Mouse (Mus musculus) layer of hippocampus, adult 8-10 months (tissue): ENCODE measurements at regions not wholly inside any gene's neighbourhood (a gene's known extent, or its start where the extent isn't known, plus 50 kb on each side); places are given as distances from the start of the nearest gene placed in this dataset.
A peak's percentile ranks its signal among the peaks of the same experiment; 100 is the strongest.

ENCODE experiments used
- DNase-seq, 2 experiments: peaks; one replicate each; pipeline ENCODE4 v3.0.0; 2022; ENCODE audit warnings: low spot score in 2 of 2

DNA sequence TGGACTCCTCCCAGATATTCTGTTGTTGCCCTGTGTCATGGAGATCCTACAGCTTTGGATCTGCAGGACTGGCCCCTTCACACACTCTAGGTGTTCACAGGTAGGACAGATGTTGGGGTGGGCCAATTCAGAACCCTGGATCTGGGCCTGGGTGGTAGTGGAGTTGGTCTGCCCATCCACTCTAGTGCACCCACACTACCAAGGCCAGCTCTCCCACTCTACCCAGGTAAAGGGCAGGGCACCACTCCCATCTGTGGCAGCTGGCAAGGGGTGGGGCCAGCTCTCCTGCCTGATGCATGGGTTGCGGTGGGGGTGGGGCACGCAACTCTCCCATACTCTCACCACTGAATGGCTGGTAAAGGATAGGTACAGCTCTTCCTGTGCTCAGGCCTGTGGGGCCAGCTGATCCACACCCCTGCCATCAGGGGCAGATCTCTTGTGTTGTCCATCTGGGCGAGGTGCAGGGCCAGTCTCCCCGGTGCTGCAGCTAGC is 76.5 kb downstream of the Gja1 start:
- no peak for DNase-seq

- DNase-seq: no peak
These were observed 78.8 kb downstream of the Gja1 start for GRCm38 (mm10) chr10:56455867-56456468.

DNA sequence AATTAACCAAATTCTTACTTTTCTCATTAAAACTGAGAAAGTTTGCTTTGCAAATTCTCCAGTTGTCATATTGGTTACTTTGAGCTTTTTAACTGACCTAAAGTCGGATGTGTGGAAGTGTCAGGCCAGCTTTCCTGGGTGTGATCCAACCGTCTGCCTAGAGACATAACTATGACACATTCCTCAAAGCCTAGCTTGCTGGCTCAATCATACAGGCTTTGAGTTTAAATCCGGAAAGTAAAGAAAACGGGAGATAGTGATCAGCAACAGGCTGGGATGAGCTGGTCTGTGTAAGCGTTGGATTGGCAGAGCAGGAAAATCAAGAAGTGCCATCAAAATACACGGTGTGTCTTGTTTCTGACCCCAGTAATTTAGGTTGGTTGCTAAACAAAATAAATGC is 91.4 kb downstream of the Gja1 start:
- DNase-seq: no peak

GRCm38 (mm10) chr10:56468993-56469712 is 92.0 kb downstream of the Gja1 start:
- no peak for DNase-seq

- no peak for DNase-seq
These were observed 92.8 kb downstream of the Gja1 start for GRCm38 (mm10) chr10:56469895-56470294.

DNA sequence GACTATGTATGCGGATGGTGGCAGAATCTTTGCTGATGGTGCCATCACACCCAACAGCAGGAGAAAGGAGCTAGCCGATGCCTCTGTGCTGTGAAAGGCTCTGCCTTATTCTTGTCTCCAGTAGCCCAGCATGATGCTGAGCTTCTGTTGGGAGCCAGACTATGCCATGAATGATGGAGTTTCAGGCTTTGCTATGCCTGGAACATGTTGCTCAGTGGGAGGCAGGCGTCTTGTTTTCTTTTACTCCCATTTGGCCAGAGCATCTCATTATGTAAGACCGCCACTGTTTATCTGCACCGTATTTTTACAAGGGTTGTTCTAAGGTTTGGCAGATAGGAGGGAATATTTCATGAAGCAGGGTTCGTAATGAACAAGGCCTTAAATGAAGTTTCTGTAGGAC is 97.8 kb downstream of the Gja1 start:
- peak in 1 of 2 experiments; percentile 17 for DNase-seq

GRCm38 (mm10) chr10:56482156-56482716 is 105.1 kb downstream of the Gja1 start:
- DNase-seq: no peak

GRCm38 (mm10) chr10:56484931-56485330 is 107.8 kb downstream of the Gja1 start:
- DNase-seq: no peak

GRCm38 (mm10) chr10:56485746-56486145 is 108.6 kb downstream of the Gja1 start:
- no peak for DNase-seq

DNA sequence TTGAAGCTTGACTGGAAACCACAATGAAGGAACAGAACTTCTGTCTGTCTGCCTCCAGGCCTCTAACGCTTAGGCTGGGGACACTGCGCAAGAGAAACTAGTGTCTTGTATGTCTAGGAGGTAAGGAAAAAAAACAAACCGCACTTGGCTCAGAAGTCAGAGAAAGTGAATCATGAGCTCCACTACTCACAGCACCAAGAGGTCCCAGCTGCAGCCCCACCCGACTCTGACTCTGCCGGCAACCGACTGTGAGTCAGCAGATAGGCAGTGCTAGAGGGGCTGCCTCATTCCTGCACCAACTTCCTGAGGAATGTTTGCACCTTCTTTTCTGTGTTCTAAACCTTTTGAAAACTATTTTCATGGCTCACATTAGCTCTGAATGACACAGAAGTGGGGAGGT is 109.5 kb downstream of the Gja1 start:
- DNase-seq: no peak

- DNase-seq: no peak
These were observed 116.3 kb downstream of the Gja1 start for GRCm38 (mm10) chr10:56493461-56493860.

DNA sequence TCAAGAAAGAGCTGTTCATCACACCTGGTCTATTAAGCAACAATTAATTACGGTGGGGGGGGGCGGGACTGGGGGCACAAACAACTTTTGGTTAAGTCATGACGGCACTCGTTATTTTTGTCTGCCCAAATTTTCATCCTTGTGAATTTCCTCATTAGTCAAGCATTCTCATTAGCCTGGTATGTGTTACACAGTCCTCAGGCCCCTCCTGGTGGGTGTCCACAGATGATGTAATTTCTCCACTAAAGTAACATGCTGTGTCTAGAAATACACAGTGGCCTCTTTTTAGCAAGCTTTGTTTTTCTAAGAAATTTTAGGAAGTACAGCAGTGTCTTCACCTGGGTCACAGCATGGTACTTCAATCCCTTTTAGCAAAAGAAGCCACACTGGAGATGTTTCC is 118.2 kb downstream of the Gja1 start:
- DNase-seq: no peak

DNA sequence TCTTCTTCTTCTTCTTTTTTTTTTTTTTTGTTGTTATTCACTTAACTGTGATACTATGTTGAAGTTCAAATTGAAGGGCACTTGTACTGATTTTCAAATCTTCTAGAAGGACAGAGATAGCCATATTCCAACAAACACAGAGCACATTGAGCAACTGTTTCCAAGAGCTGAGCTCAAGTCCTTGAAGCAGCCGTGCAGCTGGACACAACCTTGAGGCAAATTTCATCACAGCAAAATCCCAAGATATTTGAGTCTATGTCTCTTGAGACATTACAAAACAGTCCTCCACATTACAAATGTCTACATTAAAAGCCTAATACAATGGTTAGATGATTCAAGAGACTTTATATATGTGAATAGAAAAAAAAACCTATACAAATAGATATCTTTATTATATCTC is 141.9 kb downstream of the Gja1 start:
- no peak for DNase-seq

DNA sequence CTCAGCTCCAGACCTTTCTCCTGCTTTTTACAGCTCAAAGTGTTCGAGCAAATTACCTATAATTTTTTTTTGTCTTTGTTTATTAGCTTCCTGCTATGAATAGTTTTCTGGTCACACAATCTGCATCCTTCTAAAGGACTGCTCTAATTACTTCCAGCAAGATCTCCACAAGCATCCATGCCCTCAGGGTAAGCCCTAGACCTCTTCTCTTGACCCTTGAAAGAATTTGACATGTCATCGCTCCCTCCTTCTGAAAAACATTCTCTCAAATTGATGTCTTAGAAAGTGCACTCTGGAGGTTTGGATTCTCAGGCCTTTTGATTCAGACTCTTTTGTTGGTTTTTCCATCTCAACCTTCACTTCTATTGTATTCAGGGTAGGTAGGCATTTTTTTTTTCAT is 148.7 kb downstream of the Gja1 start:
- DNase-seq: no peak

DNA sequence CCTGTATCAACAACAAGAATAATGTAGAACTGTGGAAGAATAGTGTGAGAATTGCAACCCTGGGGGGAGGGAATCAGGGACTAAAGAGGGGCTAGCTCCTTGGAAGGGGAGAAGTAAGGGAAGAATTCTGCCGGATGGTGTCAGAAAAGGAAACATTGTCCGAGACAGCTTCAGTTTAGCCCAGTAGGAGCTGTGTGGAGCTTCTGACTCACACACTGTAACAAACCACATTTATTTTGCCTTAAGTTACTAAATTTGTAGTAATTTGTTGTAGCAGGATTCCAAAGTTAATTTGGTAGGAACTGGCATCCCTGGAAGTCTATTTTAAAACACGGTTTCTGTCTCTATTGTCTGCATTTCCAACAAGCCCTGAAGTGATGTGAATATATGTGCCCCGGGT is 160.0 kb downstream of the Gja1 start:
- no peak for DNase-seq

DNA sequence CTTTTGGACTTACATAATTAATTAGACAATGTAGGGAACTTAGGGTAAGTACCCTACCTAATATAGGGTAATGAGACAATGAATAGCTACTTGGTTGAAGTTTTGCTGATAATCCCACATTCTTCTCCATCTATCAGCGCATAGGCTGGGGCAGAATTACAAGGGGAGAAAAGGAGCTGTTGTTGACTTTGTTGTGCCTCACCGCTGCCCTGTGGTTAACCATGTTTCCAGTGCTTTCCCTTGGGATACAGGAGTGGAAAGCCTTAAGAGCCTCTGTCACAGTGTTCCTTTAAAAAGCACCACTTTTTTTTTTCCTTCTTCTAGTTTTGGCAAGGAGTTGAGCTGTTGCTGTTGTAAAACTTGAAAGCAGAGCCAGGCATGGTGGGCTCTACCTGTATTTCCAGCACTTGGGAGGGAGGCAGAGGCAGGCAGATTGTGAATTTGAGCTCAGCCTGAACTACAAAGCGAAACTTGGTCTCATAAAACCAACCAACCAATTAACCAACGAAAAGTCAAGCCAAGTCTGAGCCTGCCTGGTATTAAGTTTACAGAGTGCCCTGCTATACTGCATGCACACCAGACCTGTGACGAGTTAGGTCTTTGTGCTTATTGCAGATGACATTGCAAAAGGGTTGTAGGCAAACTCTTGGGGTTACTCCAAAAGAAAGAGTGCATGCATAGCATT is 162.8 kb downstream of the Gja1 start:
- DNase-seq: no peak

DNA sequence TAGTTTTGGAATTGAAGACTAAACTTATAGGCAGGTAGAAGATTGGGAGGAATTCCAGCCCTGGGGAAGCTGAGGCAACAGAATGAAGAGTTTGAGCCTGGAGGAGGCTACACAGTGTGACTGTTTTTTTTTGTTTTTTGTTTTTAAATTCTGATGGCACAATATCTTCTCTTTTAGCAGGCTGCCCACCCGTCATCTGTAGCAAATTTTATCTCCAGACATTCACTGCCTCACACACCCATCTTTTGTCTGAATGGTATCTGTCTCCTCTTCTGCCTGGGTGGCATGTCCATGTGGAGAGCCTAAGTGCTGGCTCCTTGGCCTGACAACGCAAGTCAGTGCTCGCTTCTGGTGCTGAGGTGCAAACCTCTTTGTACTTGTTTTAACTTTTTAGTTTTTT is 165.0 kb downstream of the Gja1 start:
- peak in 1 of 2 experiments; percentile 18 for DNase-seq

DNA sequence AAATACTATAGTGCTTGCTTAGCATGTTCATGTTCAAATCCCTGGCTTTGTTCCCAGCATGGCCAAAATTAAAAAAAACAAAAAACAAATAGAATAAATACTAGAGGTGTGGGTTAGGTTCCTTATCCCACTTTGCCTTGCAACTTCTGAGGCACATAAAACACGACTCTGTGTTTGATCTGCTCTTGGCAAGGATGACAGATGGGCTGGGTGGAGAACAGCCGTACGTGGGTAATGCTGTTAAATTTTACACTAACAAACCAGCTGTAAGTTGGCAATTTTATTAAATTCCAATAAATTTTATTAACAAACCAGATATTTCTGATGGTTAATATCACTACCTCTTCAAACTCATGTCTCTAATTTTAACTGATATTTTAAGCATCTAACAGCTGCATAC is 168.9 kb downstream of the Gja1 start:
- DNase-seq: peak in 1 of 2 experiments; percentile 41

DNA sequence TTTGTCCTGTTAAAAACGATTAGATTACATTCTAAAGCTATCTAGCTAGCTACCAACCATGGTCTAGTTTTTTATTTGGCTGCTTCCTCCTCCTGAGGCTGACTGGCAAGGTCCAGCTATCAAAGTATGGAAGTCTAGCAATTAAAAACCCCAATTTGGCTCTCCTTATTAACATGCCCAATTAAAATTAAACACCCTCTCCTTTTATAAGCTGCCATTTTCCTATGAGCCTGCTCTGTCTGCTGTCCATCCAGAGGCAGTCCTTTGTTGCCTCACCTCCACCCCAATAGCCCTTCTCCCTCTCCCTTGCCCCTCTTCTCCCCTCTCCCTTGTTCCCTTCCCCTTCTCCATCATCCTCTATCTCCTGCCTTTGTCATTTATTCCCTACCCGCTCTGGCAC is 169.7 kb downstream of the Gja1 start:
- no peak for DNase-seq

DNA sequence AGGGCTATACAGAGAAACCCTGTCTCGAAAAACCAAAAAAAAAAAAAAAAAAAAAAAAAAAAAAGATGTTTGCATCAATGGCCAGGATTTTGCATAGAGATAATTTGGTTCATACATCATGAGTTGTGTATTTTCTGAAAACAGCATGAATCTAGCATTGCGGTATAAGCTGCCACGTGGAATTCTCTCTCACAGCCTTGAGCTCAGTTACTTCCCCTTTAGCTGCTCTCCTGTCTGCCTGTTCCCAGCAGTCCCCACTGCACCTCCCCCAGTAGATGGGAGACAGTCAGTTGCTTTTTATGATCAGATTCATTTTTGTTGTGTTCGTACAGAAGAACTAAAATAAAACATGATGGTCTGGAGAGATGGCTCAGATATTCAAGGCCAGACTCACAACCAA is 170.7 kb downstream of the Gja1 start:
- no peak for DNase-seq

- DNase-seq: no peak
These were observed 189.8 kb downstream of the Gja1 start for GRCm38 (mm10) chr10:56566836-56567442.

DNA sequence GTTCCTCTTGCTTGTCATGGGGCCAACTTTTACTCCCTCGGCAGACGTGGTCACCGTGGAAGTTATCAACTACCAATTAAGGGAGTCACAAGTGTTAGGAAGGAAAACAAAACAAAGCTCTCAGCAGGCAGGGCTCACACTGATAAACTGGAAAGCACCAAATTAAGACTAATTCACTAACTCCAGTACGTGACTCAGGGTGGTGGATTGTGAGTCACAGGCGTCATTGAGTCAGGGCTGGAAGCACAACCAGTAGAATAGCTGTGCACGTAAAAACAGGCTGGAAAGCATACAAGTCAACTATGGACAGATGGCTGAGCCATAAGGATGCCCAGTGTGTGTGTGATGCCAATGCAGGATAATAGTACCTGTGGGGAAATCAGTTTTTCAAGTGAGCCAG is 204.9 kb downstream of the Gja1 start:
- DNase-seq: peak; percentile 41 to 53
